Mouse (Mus musculus): ENCODE data around the gene Gm21970.

GRCm38 (mm10) chr16:91386419-91387120 lies 5.0 kb upstream of the Gm21970 start:
- TF ChIP-seq POLR2A (IDR thresholded peaks at IDR 0.05; ENCODE audit: insufficient read length, low read depth), result no peak
- no peak for TF ChIP-seq REST (IDR thresholded peaks at IDR 0.05; ENCODE audit: insufficient read depth, insufficient read length)
- TF ChIP-seq CEBPB (IDR thresholded peaks at IDR 0.05; ENCODE audit: insufficient read depth, poor library complexity, severe bottlenecking), result no peak
